Mouse (Mus musculus) adrenal gland, postnatal 4 days (tissue): ENCODE data around the gene Med24. TPM values are rescaled to one million over a fixed set of nuclear protein-coding genes. Genes with fewer than 3 reads are reported as not detected.
"Not testable (repeated sequence)": the region's sequence is repeated elsewhere in the genome, so short reads cannot be mapped to it uniquely, and the experiment has no call there.

ENCODE experiments used
- DNase-seq, 2 experiments: peaks; one replicate each; pipeline ENCODE4 v3.0.0; 2021 to 2022; ENCODE audit warnings: low spot score in 2 of 2, mixed read lengths in 2 of 2
- total RNA-seq, 2 experiments: library from RNA; stranded (reverse); gene quantifications; 2 replicates each; pipeline ENCODE4 v1.2.3; 2021

The Med24 gene
- total RNA-seq, 2 experiments from 2014 or later, result 75.7 to 84.8 TPM

DNA sequence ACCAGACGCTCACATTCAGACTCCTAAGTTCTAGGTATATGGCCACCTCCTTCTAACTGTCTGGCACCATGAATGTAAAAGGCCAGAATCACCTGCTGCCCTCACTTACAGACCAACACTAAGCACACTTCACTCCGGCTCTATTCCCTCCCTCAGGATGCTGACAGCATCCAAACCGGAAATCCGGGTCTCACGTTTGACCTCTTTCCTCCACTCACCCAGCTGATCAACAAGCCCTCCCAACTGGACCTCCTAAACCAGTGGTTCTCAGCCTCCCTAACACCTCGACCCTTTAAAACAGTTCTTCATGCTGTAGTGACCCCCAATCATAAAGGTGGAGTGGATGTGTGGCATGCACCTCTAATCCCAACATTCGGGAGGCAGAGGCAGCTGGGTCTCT lies 6.1 kb downstream of the Med24 start:
- DNase-seq, result no peak

DNA sequence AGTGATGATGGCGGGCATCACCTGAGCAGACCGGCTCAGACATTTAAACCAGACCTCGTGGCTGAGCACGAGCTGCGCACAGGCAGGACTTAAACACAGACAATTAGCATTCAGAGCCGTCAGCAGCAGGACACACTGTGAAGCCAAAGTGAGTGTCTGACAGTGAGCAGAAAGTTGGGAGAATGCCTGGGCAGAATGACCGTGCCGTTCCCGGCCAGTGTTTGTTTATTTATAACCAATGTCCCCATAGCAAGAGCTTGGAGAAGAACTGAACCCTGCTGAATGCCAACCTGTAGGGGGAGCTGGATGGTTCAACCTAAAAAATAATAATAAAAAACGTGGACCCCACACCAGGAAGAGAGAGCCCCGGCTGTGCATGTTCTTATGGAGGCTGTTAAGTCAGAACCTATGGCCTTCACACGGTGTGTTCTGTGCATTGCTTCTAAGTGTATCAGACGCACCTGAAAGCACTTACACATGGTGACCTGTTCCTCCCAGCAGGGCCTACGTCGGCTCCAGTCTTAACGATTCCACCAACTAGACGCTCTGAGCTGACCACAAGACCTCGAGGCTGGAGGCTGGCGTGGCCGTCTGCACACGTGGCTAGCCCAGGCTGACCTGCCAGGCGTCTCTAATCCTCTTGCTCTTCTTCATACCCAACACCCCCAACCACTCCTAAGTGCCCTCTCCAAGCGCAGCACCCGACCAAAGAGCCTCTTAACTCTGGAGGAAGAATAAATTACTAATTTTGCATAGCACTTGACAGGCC lies 7.6 kb downstream of the Med24 start:
- no peak for DNase-seq

DNA sequence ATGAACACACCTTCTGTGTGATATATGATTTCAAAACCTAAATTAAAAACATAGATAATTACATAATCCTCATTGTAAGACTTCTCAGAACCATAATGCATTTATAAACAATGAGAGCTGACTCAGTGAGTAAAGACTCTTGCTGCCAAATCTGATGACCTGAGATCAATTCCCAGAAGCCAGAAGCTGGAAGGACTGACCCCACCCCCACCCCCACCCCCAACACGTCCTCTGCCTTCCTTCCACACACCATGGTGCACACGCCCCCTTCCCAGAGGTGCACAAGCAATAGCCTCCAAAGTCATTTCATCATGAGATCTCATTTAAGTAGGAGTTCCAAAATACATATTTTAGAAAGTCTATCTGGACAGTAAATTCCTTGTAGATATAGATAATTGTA lies 8.5 kb downstream of the Med24 start:
- DNase-seq, result no peak

DNA sequence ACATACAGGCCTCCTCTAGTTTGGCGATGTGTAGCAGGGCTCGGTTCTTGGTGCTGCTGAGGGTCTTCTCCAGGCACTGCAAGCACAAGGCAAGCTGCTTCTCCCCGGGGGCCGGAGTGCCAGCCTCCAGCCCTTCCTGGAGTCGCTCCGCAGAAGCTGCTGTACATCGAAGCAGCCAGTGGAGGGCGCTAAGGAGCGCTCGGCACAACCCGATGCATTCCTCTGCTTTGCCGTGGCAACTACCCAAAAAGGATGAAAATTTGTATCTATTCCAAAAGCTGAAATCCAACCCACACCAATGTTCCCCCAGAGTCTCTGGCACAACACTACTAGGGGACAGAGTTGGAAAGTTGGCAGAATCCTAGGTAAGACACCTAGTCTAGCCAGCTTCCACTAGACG lies 11.3 kb downstream of the Med24 start:
- DNase-seq, result peak; percentile 60 to 66

DNA sequence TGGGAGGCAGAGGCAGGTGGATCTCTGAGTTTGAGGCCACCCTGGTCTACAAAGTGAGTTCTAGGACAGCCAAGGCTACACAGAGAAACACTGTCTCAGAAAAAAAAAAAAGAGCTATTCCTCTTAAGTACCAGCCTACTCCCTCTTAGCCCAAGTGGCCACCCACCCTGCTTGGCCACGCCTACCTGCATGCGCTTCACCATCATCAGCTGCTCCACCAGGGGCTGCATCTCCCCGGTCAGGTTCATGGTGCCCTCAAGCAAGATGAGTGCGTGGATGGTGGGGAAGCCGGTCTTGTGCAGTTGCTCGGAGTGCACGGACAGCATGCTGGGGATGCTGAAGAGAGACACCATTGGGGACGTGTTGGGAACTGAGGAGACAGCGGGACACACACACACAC lies 13.3 kb downstream of the Med24 start:
- DNase-seq, result no peak

DNA sequence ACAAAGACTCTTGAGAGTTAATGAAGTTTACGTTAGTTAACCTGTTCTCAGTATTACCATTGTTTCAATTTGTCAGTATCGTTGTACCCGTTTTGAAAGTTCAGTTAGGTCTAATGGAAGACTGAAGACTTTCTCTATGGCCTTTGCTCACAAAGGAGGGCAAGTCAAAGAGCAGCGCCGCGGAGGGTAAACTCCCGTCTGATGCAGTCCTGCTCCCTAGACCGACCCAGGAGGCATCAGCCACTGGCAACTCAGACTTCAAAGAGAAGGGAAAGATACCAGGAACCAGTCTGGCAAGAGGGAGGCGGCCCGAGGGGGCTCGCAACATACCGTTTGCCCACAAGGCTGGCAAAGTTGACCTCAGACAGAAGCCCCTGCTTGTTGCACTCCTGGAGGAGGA lies 15.5 kb downstream of the Med24 start:
- DNase-seq, result no peak

- not testable (repeated sequence) for DNase-seq
Observed at GRCm38 (mm10) chr11:98712009-98712408, 17.2 kb downstream of the Med24 start.

DNA sequence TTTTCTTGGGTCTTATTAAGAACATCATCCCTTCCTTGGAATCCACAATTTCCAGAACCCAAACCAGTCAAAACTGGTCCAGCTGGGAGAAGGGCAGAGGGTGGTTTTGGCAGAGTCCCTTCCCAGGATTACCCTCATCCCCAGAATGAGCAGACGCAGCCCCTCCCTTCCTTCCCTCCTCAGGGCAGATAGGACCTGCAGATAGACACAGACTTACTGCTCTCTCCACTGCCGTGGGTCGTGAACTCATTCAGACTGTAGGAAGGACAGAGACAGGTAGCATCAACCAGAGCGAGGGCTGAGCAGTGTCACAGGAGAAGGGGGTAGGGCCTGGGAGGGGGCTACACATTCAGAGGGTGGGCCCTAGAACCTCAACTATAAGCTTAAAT lies 18.2 kb downstream of the Med24 start:
- no peak for DNase-seq

DNA sequence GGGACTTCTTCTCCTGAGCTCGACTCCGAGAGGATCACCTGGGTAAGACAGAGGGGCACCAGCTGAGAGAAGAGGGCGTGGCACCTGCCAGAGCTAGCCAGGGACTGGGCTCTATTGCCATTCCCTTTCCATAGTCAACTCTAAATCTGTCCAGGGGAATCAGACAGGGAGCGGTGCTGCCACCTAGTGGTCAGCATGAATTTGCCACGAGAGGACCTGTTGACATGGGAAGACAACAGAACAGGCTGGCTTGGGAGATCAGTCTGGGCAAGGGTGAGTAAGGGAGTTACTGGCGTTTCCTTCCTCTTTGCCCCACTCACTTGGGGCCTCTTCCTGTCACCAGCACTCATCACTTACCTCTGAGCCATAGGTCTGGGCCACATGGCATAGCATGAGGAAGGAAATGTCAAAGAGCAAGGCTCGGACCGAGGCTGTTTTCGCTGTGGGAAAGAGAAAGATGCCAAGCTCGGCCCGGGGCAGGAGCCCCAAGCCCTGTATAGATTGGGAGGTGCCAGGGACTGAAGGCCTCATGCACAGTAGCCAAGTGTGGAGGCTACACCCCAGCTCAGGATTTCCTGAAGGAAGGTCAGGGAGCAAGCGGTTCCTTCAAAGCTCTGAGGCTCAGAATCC lies 18.7 kb downstream of the Med24 start:
- peak; percentile 56 to 71 for DNase-seq

- no peak for DNase-seq
Observed at GRCm38 (mm10) chr11:98709001-98709741, 20.1 kb downstream of the Med24 start.

DNA sequence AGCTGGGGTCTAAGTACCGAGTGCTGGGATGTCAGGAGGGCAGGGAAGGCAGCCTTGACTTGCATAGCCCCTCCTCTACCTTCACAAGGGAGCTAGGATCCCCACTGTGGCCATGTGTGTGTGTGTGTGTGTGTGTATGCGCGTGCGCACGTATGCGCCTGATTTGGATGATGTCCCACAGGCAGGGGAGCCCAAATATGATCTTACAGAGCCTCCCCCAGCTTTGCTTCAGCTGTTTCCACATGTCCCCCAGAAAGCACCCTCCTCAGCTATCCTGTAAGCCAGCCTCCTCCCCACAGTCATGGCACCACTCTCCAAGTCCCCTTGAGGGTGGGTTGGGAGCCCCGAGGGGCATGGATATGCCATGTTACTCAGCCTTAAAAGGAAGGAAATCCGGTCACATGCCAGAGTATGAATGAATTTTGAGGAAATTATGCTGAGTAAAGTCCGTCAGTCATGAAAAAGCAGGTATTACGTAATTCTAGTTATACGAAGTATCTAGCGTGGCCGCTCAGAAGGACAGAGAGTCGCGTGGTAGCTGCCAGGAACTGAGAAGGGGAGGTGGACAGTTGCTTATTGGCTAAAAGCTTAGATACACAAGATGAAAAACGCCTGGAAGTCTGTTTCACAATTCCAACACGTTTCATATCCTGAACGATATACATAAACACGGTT lies 20.8 kb downstream of the Med24 start:
- no peak for DNase-seq

DNA sequence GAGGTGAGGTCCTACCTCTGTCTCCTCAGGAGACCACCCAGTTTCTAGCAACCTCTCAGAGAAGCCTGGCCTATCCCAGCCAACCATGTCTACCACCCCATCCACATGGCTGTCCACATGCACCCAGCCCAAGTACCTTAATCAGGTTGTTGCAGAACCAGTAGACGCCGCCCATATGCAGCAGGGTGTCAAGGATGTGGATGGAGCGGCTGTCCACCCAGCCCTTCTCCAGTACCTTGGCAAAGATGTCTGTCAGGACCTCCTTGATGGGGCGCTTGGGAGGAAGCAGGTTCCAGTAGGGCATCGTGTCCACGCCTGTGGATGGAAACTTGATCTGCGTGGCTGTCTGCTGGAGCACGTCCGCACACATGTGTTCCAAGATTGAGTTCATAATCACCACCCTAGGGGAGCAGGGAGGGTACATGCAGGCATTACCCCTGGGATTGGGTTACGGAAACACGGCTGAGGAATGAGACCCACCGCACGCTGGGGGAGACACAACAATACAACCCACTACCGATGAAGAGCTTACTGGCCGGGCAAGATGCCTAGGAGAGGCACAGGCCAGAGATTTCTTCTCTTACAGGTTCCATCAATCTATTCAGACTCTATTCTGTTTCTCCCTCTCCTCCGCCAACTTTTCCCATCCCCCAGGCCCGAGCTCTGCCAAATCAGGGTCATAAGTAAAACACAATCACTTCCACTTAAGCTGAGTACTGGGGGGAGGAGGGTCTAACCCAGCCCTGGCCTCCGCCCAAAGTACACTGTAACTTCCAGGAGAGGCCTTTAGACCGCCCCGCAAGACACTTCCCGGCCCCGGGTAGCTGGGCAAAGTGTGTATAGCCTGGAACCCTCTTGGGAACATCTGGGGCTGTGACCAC lies 21.6 kb downstream of the Med24 start:
- DNase-seq, result no peak

GRCm38 (mm10) chr11:98705021-98705420 lies 24.2 kb downstream of the Med24 start:
- no peak for DNase-seq

DNA sequence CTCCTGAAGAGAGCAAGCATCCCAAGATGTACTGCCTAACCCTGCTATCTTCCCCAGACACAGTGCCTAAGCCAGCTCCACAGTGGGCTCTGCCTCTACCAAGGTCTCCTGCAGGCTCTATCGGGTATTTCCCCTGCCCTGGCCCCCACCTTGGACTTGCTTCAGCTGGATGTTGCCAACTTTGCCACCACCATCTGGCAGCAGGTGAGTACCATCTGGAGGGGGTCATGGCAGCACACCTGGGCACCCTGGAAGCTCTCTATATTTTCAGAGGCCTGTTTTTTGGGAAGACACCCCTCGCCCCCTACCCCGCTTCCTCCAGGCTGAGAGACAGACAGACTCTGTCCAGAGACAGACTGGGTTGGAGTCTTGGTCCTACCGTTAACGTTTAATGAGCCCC lies 26.9 kb downstream of the Med24 start:
- DNase-seq, result no peak

DNA sequence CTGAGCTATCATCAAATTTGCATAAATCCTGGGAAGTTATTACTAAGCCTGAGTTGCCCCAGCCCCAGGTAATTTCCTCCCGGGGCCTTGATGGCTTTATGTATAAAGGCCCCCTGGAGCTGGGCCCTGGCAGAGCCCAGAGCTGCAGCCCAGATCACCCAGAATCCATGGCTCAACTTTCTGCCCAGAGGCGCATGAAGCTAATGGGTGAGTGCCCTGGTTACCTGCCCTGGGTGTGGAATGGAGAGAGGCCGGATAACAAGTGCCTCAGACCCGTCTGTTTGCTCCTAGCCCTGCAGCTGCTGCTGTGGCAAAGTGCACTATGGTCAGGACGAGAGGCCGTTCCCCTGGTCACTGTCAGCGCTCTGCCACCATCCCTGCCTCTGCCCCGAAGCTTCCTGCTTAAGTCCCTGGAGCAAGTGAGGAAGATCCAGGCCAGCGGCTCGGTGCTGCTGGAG lies 28.0 kb downstream of the Med24 start, which contains the start of gene Csf3:
TSS of gene Csf3 (plus strand) at position 51 of the 458 bp plus-strand sequence.
- DNase-seq, result no peak

- peak; percentile 49 to 52 for DNase-seq
Observed at GRCm38 (mm10) chr11:98699911-98700310, 29.3 kb downstream of the Med24 start.

GRCm38 (mm10) chr11:98698849-98699640 lies 30.2 kb downstream of the Med24 start:
- no peak for DNase-seq

DNA sequence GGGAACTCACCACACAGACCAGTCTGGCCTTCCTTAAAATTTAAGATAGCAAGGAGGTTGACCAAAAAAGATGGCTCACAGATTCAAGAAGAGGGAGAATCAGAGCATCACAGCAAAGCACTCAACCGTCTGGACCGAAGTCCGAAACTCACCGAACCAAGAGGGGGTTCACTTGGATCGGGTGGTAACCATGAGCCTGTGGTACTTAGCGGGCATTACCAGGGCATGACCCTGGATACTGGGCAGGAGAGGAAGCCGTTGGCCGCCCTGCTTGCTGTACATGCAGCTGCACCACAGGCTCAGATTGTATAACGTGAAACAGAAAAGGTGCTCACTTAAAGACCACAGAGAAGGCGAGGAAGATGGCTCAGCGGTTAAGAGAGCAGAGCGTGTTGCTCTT lies 32.0 kb downstream of the Med24 start:
- DNase-seq, result no peak

DNA sequence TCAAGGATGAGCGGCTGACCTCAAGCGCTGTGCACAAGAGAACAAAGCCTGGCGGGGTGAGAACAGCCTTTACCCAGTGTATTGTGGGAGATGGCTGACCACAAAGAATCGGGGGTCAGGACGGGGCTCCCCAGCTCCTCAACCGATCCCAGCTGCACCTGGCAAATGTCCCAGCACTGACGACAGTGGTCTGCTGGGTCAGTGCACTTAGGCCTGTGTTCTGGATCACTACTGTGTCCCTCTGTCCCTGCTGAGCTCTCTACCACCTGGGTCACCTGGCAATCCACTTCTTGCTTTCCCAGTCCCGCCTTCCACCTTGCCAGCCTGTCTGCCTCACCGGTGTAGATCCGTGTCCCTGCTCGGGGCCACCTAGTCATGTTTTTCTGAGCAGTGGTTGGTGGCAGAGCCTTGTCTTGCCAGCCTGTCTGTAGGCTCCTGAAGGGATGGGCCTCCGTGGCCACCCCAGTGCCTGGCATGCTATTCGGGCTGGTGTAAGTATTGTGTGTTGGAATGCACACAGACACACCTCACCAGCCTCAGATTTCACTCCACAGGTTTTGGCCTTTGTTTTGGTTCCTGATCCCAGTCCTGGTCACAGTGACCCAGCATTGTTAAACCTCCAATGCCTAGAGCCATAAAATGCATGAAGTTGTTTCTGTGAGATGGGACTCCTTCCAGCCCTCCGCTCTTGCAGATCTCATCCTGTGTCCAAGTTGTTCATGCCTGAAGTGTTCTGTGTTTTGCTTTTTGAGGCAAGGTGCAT lies 32.6 kb downstream of the Med24 start:
- no peak for DNase-seq
